In the genomic region with DNA sequence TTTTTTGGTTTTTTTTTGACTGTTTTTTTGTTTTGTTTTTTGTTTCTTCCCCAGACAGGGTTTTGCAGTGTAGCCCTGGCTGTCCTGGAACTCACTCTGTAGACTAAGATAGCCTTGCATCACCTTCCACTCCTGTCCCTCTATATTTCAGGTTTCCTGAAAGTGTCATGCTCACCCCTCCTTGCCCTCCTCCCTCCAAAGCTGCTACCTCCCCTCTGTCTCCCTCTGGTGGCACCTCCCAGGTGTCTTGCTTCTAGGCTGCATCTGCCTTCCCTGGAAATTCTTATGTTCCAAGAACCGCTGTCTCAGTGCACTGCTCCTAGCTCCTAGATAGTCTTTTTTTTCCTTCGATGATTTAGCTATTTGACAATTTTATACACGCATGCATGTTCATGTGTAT, we compare ENCODE assay signal across 11 mouse cellular contexts. TPM values are rescaled to one million over a fixed set of nuclear protein-coding genes. Genes with fewer than 3 reads are reported as not detected.
DNase-seq lines count a peak whose midpoint lies in the region; ATAC-seq lines count a peak whose summit lies in the region.
"Had no signal": no experiment of that assay in that cellular context is flagged by ENCODE, and none has a peak within 500 bp of the region (broad histone marks: within the 10 kb centered on the region; RNA-seq: fewer than 3 reads in every experiment).

No protein-coding gene starts in this region.

- H3K9ac ChIP-seq in kidney, embryonic 14.5 days (ENCODE audit: low read depth, low read length) = no peak overlapping the region
- H3K9ac ChIP-seq: hindbrain, embryonic 15.5 days; limb, embryonic 13.5 days; neural tube, embryonic 12.5 days had no signal

- H3K4me2 ChIP-seq in kidney, embryonic 14.5 days (replicated peaks; ENCODE audit: low read depth, low read length) = no peak overlapping the region
- H3K4me2 ChIP-seq: hindbrain, embryonic 15.5 days; limb, embryonic 13.5 days; neural tube, embryonic 12.5 days had no signal

- H3K4me3 ChIP-seq in kidney, embryonic 14.5 days (ENCODE audit: low read length) = no peak overlapping the region
- H3K4me3 ChIP-seq: hindbrain, embryonic 15.5 days; limb, embryonic 13.5 days; neural tube, embryonic 12.5 days had no signal

- intact Hi-C loops in heart, postnatal 36 days (cut with DNase I) = no loop called here

- no peaks in the 10 kb centered on the region for H3K27me3 ChIP-seq in kidney, embryonic 14.5 days (ENCODE audit: control insufficient read depth, insufficient read depth, low read length)
- H3K27me3 ChIP-seq: hindbrain, embryonic 15.5 days; limb, embryonic 13.5 days; neural tube, embryonic 12.5 days had no signal

- peak; percentile 20 for DNase-seq in adrenal gland, postnatal 10 days
- no peak for DNase-seq in adrenal gland, postnatal 25 days
- peak; percentile 62 for DNase-seq in kidney, postnatal 4 days
- peak; percentile 30 for DNase-seq in CD4-positive helper T cell, adult 2 months (ENCODE audit: low read depth, low spot score)
- no peak for DNase-seq in spleen, adult 12 weeks (ENCODE audit: low spot score)
- DNase-seq in heart, postnatal 36 days = no peak

- no peak for ATAC-seq in kidney, embryonic 14.5 days (ENCODE audit: low FRiP score, low TSS enrichment)
- ATAC-seq in granulocyte monocyte progenitor cell, adult 5-6 weeks (replicated peaks; ENCODE audit: poor library complexity, severe bottlenecking) = peak; percentile 65

- peaks cover 18% of the 10 kb centered on the region for H3K36me3 ChIP-seq in kidney, embryonic 14.5 days (ENCODE audit: control insufficient read depth, insufficient read depth, low read length)

- 62% methylated on average over 3 of the region's 3 CpGs for WGBS in kidney, embryonic 14.5 days

- no peaks in the 10 kb centered on the region for H3K4me1 ChIP-seq in kidney, embryonic 14.5 days (ENCODE audit: control insufficient read depth, insufficient read depth, low read length)
- H3K4me1 ChIP-seq: hindbrain, embryonic 15.5 days; limb, embryonic 13.5 days; neural tube, embryonic 12.5 days had no signal

- H3K27ac ChIP-seq in kidney, embryonic 14.5 days (ENCODE audit: low read depth, low read length) = no peak overlapping the region
- H3K27ac ChIP-seq: hindbrain, embryonic 15.5 days; limb, embryonic 13.5 days; neural tube, embryonic 12.5 days had no signal

- no peaks in the 10 kb centered on the region for H3K9me3 ChIP-seq in kidney, embryonic 14.5 days (ENCODE audit: control insufficient read depth, low read length)
- H3K9me3 ChIP-seq: hindbrain, embryonic 15.5 days; limb, embryonic 13.5 days; neural tube, embryonic 12.5 days had no signal

RNA-seq across cellular contexts. Expression of gene Ptma, which starts 11.9 kb away (rescaled TPM):
- 100 to 1,000 TPM; 804 to 831 TPM for total RNA-seq in adrenal gland, postnatal 10 days (2021)
- total RNA-seq in adrenal gland, postnatal 25 days (2021) = 556 and 574 TPM in 2 replicates
- 3,750 and 4,450 TPM in 2 replicates for polyA plus RNA-seq in kidney, embryonic 14.5 days (2014; fragmentation: Nextera tagmentation; extraction: Ambion mirVana)
- 3,814 and 3,953 TPM in 2 replicates for total RNA-seq in granulocyte monocyte progenitor cell, adult 5-6 weeks (2014; fragmentation: Nextera tagmentation)
- total RNA-seq in granulocyte monocyte progenitor cell, adult 5-6 weeks (2017) = 7,771 and 8,789 TPM in 2 replicates
- 100 to 1,000 TPM; 202 to 234 TPM for total RNA-seq in heart, postnatal 36 days (2021)

RNA-seq across cellular contexts. Expression of gene Pde6d, which starts 44.0 kb away (rescaled TPM):
- 10 to 100 TPM; 28.8 to 32.8 TPM for total RNA-seq in adrenal gland, postnatal 10 days (2021)
- total RNA-seq in adrenal gland, postnatal 25 days (2021) = 29.9 and 36.9 TPM in 2 replicates
- polyA plus RNA-seq in kidney, embryonic 14.5 days (2014; fragmentation: Nextera tagmentation; extraction: Ambion mirVana) = 65.5 and 71.7 TPM in 2 replicates
- total RNA-seq in granulocyte monocyte progenitor cell, adult 5-6 weeks (2014; fragmentation: Nextera tagmentation) = 57.7 and 68.0 TPM in 2 replicates
- 32.0 and 33.0 TPM in 2 replicates for total RNA-seq in granulocyte monocyte progenitor cell, adult 5-6 weeks (2017)
- 10 to 100 TPM; 41.7 to 44.1 TPM for total RNA-seq in heart, postnatal 36 days (2021)

RNA-seq across cellular contexts. Expression of gene Cops7b, which starts 44.3 kb away (rescaled TPM):
- total RNA-seq in adrenal gland, postnatal 10 days (2021) = 10 to 100 TPM; 10.4 to 15.0 TPM
- 16.8 and 18.0 TPM in 2 replicates for total RNA-seq in adrenal gland, postnatal 25 days (2021)
- 40.4 and 45.4 TPM in 2 replicates for polyA plus RNA-seq in kidney, embryonic 14.5 days (2014; fragmentation: Nextera tagmentation; extraction: Ambion mirVana)
- total RNA-seq in granulocyte monocyte progenitor cell, adult 5-6 weeks (2014; fragmentation: Nextera tagmentation) = 22.1 and 29.3 TPM in 2 replicates
- total RNA-seq in granulocyte monocyte progenitor cell, adult 5-6 weeks (2017) = 19.9 and 24.2 TPM in 2 replicates
- total RNA-seq in heart, postnatal 36 days (2021) = 10 to 100 TPM in 1 of 2 experiments, 1 to 10 TPM in 1; 10.0 to 11.2 TPM

Comparison
In these comparisons a context has a peak if more than half of its experiments do, and no peak if none do; other contexts are left out.
1. DNase-seq: peak in adrenal gland, postnatal 10 days (single experiment), kidney, postnatal 4 days (2 of 2) and CD4-positive helper T cell, adult 2 months (single experiment); none in adrenal gland, postnatal 25 days (single experiment), spleen, adult 12 weeks (single experiment) and heart, postnatal 36 days (0 of 2).